Mouse (Mus musculus) ES-Bruce4 (cell line): ENCODE measurements around the gene Rfc4.

Source experiments
- CTCF ChIP-seq: IDR thresholded peaks from one replicate; pipeline ENCODE4 v1.8.1; 2011; ENCODE audit warnings: low read depth, low read length
- EP300 ChIP-seq: IDR thresholded peaks from 2 replicates; pipeline ENCODE4 v1.6.1; 2011; ENCODE audit warnings: low read depth, low read length; ENCODE audit not compliant: insufficient read depth
- POLR2A ChIP-seq: IDR thresholded peaks from one replicate; pipeline ENCODE4 v1.8.1; 2011; ENCODE audit warnings: low read length; ENCODE audit not compliant: insufficient read depth

- no peak for TF ChIP-seq CTCF
- TF ChIP-seq POLR2A, result no peak
- no peak for TF ChIP-seq EP300
Measured at GRCm38 (mm10) chr16:23132336-23132735, 4.8 kb upstream of the Rfc4 start.
